Mouse (Mus musculus) MN1 (cell line): ENCODE measurements around the gene Gm9999.
"Not testable (repeated sequence)": the region's sequence is repeated elsewhere in the genome, so short reads cannot be mapped to it uniquely, and the experiment has no call there.

Experiments used
- DNase-seq: peaks from one replicate; pipeline ENCODE4 v3.0.0-alpha.2; 2016; ENCODE audit warnings: low spot score

The Gm9999 gene

DNA sequence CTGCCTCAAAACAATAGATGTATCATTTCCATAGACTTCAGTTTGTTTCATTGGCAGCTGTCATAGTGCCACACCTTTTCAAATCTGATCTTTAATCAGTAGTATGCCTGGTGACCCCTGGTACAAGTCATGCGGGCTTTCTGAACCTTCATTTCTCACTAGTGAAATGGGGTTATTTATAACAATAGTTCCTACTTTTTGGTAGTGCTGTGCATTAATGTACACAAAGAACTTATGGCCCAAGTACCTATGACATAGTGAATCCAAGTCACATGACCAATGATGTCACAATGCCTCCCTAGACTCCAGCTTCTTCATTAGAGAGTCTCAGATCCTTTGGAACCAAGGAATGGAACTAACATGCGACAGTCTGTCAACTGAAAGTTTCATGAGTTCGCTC is at the start of gene Gm9999:
Gene Gm9999 (plus strand): TSS at position 301 of the 400 bp plus-strand sequence.
- no peak for DNase-seq

- no peak for DNase-seq
These were observed 48.6 kb upstream of the Gm9999 start for GRCm38 (mm10) chr7:46934788-46935187.

- DNase-seq, result peak; percentile 44
These were observed 47.5 kb upstream of the Gm9999 start for GRCm38 (mm10) chr7:46935847-46936246.

DNA sequence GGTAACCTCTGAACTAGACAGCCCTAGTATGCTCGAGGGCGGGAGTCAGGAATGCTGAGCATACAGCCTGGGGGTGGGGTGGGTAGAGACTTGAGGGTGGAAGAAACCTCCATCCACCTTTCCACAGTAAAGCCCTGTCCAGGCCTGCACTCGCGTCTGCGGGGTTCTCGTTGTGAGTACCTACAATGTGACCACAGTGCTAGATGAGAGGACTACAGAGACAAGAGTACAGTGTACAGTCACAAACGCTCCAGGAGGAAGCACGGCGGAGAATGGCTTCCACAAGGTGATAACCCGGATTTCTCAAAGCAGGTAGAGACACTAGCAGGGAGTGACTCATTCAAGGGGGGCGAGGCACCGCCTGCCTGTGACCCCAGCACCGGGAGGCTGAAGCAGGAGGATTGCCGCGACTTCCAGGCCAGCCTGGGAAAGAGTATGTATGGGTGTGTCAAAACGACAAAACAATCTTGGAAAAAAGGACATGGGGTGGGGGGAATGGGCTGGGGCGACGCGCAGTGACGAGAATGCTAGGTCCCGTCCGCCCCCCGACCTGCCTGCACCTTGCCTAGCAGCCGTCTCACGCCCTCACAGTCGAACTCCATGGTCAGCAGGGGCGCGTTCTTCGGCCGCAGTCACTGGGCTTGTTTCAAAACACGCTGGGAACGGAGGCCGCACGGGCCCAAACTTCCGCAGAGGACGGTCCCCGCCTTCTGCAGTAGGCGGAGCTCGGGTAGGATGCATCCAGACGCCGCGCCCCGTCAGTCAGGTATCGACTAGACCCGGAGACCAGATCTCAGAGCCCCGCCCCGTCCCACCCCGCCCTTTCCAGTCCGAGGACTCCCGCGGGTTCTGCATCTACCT is 25.3 kb upstream of the Gm9999 start, which contains the start of gene Uevld:
Gene Uevld (minus strand): TSS at position 697 of the 861 bp plus-strand sequence.
- peak; percentile 90 for DNase-seq

DNA sequence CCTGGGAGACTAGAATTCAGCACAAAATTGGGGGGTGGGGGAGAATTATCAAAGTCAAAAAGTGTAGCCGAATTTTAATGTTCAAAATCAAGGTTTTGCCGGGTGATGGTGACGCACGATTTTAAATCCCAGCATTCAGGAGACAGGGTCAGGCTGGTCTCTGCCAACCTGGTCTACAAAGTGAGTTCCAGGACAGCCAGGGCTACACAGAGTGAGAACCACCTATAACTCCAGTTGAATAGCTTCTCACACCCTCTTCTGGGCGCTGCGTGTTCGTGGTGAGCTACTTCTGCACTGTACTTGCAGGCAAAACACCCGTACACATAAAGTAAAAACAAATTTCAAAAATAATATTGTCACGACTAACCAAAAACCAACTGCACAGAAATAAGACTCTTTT is 24.5 kb upstream of the Gm9999 start:
- no peak for DNase-seq

DNA sequence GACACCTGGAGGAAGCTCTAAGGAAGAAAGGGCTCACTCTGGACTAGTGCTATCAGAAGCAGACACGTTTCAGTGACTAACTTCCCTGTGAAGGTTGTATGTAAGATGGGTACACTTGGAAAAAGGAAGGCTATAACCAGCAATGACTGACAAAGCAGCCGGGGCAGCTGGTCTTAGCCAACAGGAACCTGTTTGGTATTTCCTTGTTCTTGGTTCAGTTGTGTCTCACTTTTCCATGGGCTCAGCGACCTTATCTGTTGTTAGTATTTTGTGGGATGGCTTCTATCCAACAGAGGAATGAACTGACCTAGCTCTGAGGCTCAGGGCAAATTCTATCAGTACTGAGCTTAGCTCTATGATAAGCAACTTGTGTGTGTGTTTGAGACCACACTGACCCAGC is 22.4 kb upstream of the Gm9999 start:
- no peak for DNase-seq

DNA sequence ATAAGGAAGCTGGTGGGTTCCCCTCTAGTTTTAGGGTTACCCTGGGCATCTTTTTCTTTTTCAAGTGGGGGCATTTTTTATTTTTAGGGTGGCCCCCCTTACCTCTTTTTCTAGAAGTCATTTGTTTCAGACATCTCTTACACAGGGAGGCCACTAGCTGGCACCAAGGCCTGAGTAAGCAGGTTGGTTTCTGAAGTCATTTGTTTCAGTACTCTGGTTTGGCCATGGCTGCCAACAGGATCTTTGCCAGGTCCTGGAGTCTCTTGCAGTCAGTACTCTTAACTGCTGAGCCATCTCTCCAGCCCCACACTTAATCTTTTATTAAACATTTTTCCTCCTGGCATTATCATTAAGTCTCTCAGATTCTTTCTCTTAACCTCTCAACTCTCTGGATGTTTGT is 21.2 kb upstream of the Gm9999 start:
- peak; percentile 56 for DNase-seq

- peak; percentile 84 for DNase-seq
These were observed 20.4 kb upstream of the Gm9999 start for GRCm38 (mm10) chr7:46962806-46963618.

DNA sequence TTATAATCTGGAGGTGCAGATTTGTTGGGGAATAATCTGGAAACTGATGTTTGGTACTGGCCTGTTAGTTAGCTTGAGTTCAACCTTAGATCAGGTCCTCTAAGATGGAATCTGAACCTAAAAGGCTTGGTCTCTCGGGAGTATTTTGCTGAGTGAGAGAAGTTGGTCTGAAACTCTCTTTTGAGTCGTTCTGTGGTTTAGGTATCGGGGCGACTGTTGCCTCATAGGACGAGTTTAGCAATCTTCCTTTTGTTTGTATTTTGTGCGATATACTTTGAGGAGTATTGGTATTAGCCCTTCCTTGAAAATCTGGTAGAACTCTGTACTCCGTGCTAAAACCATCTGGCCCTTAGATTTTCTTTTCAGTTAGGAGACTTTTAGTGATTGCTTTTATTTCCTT is 19.3 kb upstream of the Gm9999 start:
- no peak for DNase-seq

DNA sequence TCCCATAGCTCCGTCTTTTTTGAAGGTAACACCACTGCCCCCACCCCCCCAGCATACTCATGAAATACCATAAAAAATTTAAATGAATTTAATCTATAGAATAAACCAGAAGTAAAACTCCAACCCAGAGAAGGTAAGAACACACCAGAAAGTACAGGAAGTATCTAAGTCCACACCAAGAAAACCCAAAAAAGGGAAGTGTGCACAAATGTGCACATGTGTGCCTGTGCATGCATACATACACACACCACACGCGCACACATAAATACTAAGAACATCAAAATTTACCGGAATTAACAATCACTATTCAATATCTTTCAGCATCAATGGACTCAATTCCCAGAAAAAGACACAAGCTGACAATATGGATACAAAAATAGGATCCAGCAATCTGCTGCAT is 13.5 kb upstream of the Gm9999 start:
- DNase-seq, result no peak

- DNase-seq, result no peak
These were observed 8.7 kb upstream of the Gm9999 start for GRCm38 (mm10) chr7:46974648-46975047.

GRCm38 (mm10) chr7:46975456-46975855 is 7.9 kb upstream of the Gm9999 start:
- DNase-seq, result no peak

DNA sequence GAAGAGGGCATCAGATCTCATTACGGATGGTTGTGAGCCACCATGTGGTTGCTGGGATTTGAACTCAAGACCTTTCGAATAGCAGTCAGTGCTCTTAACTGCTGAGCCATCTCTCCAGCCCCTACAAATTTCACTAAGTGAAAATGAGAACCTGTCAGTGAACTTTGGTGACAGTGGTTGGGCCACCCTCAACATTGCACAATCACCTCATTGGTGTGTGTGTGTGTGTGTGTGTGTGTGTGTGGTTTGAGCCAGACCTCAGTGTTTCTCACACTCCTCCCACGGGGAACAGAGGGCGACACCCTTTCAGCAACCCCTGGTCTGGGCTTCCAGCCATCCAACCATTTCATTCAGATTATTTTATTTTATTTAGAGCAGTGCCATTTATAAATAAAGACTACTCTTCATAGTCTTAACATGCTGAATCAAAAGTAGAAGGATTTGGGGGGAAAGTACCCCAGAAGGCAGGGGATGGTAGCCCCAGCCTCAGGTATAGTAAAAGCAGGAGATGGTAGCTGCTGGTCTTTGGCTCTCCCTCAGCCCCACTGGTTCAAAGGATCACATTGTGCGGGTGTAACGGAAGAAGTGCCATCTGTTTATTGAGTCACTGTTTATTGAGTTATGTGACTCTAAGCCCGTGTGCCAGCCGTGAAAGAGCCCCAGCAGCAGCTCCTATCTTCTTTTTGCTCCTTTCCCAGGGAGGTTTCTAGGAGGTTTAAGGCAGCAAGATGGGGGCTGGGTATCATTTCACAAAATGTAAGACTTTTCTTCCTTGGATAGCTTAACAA is 2.5 kb downstream of the Gm9999 start:
- DNase-seq, result peak; percentile 76

GRCm38 (mm10) chr7:46986646-46987045 is 3.3 kb downstream of the Gm9999 start:
- DNase-seq, result peak; percentile 74

- DNase-seq, result no peak
These were observed 3.7 kb downstream of the Gm9999 start for GRCm38 (mm10) chr7:46987073-46987472.

DNA sequence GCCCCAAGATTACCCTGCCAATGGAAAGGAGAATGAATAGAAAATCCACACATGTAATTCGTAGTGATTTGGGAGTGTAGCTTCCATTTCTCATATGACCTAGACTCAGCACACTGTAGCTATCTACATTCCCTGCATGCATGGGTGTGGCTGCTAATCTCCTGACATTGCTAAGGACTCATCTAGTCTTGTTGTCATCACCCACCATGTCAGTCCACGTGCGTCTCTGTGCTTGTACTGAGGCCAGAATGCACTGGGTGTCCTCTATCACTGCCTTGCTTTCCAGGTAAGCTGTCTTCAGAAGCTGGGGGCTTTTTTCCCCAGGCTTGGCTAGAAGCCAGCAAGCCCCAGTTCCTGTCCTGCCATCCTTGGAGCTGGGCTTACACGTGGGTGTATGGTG is 6.0 kb downstream of the Gm9999 start:
- not testable (repeated sequence) for DNase-seq

- no peak for DNase-seq
These were observed 9.7 kb downstream of the Gm9999 start for GRCm38 (mm10) chr7:46993079-46993478.

GRCm38 (mm10) chr7:46995558-46995957 is 12.2 kb downstream of the Gm9999 start:
- DNase-seq, result no peak

- no peak for DNase-seq
These were observed 13.6 kb downstream of the Gm9999 start for GRCm38 (mm10) chr7:46997008-46997407.

GRCm38 (mm10) chr7:46997644-46998395 is 14.4 kb downstream of the Gm9999 start:
- peak; percentile 72 for DNase-seq

DNA sequence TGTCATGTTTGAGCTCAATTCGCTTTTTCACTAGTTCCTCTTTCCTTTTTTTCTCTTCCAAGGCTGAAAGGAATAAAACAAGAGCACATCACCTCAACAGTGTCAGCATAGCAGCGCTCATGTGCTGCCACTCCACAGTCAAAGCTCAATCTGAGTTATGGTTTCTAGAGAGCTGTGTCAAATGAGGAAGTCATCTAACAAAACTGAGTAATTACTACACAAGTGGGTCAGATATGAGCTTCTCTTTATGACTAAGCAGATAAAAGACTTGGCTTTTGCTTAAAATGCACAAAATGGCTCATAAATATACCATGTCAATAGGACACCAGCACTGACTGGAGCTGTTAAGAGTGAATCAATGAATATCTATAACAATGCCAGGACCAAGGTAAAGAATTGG is 15.6 kb downstream of the Gm9999 start:
- no peak for DNase-seq
